Mouse (Mus musculus): ENCODE data around the gene Gm10840.
"Not testable (repeated sequence)": the region's sequence is repeated elsewhere in the genome, so short reads cannot be mapped to it uniquely, and the experiment has no call there.

Gene Gm10840

DNA sequence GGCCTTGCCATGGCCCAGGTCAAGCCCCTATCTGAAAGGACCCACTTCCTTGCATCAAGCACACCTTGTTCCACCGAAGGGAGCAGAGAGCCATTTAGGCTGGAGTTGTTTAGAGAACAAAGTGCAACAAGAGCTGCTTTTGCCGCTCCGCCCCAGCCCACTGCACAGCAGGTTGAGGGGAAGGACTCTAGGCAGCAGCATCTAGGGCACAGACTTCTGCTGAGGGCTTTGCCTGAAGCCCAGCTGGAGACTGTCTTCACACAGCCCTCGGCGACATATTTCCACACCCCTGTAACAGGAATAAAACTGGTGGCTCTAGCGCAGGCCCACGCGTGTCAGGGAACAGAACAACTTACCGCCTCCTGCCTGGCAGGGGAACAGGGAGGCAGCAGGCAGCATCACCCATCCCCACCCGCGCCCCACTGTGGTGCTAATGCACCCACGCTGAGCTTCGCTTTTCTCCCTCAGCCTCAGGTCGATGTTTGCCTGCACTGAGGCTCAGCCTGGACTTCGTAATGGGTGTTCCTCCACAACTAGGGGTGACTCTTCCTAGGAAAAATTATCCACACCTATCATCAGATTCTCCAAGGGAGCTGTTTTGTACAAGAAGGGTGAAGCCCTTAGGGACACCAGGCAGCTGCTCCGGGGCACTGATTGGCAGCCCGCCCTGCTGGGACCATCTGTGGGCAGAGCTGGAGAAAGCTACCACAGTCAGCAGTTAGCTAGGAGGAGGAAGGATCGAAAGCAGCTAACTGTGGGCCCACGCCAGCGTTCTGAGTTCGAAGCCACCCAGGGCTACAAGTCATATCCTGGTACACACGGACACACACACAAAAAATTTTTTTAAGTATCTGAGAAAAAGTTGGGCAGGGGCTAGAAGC lies at the start of gene Gm10840, which contains the start of gene Limd2:
TSS of gene Gm10840 (plus strand) at position 10 of the 881 bp plus-strand sequence.
TSS of gene Limd2 (minus strand) at position 20 of the 881 bp plus-strand sequence.
- DNase-seq (ENCODE audit: extremely low spot score, low read depth, low spot score): peak; percentile 37

DNA sequence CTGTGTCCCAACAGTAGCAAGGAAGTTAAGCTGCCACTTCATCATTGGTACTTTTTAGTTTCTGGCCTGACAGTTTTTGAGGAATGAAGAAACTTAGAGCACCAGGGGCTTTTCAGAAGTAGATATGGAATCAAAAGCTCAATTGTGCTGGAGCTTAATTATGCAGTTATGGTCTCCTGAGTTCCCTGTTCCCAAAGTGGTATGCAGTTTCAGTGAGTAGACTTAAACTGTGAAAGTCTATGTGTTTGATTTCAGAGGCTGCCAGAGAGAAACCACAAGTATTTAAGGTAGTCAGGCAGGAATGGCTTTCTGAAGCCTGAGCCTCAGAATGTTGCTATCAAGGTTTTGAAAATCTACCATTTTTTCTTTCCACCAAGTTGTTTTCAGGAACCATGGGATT lies 49.0 kb upstream of the Gm10840 start:
- DNase-seq (ENCODE audit: extremely low spot score, low read depth, low spot score): no peak

DNA sequence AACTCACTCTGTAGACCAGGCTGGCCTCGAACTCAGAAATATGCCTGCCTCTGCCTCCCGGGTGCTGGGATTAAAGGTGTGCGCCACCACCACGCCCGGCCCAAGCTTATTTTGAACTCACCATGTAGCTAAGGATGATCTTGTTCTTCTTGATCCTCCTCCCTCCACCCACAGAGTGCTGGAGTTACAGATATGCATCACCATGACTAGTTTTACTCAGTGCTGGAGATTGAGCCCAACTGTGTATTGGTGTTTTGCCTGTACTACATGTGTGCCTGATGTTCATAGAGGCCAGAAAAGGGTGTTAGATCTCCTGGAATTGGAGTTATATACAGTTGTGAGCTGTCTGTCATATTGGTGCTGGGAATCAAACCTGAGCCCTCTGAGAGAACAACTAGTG lies 38.4 kb upstream of the Gm10840 start:
- no peak for DNase-seq (ENCODE audit: extremely low spot score, low read depth, low spot score)

DNA sequence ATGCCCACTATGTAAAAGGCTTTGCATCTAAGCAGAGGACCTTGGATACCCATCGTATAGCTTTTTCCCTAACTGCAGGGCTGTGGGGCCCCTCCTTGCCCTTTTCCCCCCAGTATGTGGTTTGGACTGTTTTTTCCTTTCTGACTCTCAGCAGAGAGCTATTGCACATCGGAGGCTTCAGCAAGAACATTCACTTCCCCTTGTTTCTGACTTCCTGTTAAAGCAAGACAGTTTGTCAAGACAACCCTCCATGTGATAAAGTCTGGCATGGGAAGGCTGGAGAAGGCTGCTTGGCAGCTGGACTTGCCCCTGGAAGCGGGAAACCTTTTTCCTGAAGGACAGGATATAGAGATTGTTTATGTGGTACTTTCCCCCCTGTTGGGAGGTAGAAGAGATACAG lies 37.9 kb upstream of the Gm10840 start:
- no peak for DNase-seq (ENCODE audit: extremely low spot score, low read depth, low spot score)

DNA sequence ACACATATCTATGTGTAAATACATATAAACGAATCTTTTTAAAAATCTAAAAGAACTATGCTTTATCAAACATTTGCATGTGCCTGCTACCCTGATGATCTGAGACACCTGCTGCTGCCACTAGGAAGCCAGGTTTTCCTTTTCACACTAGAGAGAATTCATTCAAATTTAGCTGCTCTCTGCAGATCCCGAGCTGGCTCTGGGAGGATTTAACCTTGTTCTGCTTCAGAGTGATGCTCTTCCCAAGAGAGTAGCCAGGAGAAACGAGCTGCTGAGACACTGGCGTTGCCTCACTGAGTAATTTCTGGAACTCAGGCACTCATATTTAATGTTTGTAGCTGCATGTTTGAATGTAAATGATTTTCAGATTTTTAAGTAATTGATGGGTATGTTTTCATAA lies 35.9 kb upstream of the Gm10840 start:
- no peak for DNase-seq (ENCODE audit: extremely low spot score, low read depth, low spot score)

DNA sequence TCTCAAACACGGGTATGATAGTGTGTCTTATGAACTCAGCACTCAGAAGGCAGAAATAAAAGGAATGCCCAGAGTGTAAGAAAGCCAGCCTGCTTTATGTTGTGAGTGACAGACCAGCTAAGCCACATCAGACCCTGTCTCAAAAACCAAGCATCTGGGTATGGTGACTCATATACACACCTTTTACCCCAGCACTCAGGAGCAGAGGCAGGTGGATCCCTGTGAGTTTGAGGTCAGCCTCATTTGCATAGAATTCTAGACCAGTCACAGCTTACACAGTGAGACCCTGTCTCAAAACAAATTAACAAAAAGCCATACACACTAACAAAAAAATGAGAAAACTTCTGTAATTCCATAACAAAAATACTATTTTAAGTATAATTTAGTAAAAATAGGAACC lies 34.8 kb upstream of the Gm10840 start:
- no peak for DNase-seq (ENCODE audit: extremely low spot score, low read depth, low spot score)

DNA sequence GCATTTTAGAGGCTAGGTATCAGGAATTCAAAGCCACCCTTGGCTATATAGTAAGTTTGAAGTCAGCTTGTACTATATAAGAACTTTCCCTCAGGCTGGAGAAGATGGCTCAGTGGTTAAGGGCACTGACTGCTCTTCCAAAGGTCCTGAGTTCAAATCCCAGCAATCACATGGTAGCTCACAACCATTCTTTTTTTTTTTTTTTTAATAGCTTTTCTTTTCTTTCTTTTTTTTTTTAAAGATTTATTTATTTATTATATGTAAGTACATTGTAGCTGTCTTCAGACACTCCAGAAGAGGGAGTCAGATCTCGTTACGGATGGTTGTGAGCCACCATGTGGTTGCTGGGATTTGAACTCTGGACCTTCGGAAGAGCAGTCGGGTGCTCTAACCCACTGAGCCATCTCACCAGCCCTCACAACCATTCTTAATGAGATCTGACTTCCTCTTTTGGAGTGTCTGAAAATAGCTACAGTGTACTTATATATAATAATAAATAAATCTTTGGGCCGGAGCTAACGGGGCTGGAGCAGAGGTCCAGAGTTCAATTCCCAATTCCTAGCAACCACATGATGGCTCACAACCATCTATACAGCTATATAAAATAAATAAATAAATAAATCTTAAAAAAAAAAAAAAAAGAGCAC lies 33.8 kb upstream of the Gm10840 start:
- not testable (repeated sequence) for DNase-seq (ENCODE audit: extremely low spot score, low read depth, low spot score)

DNA sequence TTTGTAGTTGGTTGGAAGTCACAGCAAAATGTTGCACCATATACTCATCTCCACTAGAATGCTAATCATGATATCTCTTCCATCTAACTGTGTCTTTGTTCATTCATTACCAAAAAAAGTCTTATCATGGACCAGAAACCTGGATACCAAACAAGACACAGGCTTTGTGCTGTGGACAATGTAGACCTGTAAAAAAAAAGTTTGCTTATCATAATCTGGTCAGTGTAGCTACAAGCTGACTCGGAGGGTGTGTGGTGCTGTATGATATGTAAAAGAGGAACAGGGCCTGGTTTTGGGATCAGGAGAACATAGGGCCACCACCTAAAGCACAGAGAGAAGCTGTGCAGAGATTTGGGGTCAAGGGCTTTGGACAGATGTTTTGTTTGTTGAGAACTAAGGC lies 31.2 kb upstream of the Gm10840 start:
- no peak for DNase-seq (ENCODE audit: extremely low spot score, low read depth, low spot score)

DNA sequence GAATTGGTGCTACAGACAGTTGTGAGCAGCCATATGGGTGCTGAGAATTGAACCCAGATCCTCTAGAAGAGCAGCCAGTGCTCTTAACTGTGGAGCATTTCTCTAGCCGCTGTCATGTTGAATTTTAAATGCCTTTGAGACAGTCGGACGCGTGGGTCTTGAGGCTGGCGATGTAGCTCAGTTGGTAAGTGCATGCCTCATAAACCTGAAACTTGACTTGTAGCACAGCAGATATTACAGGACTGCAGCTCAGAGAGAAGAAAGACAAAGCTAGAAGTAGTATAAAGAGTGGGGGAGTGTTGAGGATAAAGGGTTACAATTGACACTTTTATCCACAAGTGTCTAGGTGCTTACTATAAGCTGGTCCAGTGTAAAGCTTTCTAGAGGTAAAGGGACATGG lies 28.1 kb upstream of the Gm10840 start:
- no peak for DNase-seq (ENCODE audit: extremely low spot score, low read depth, low spot score)

DNA sequence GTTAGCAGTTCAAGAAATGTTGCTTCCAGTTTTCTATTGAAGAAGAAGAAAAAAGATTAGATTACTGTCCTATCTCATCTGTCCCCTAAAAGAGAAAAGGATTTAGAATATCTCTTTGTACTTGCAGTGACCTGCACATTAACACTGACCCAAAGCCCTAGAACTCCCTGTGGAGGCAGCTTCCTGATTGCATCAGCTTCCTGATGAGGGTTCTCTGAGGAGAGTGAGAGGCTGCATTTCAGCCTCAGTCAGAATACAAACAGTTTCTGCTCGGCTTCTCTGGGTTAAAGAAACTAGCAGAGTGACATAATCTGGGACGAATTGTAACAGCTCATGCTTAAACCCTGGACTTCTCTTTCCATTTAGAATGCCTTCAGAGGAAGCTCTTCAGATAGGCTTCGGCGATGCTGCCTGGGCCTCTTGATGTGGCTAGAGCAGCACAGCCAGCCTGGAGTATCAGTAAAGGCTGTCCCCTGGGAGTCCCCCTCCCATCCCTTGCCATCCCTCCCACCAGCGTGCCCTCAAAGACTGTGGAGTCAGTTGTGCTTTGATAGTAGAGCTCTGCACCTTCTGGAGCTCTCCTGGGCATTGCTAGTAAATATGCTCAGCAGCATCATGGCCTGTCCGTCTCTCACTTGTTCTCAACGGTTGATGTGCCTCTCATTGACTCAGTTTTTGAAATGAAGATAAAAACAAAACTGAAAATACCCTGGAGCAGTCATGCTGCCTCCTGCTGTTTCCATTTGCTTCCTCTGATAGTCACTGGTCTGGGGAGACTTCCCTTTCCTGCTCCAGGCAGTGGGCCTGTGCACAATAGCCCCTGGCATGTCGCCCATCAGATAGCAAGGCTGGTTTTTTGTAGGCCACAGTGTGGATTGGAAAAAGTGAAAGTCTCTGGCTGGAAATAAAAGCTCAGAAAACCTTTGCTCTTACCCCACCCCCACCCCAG lies 25.8 kb upstream of the Gm10840 start:
- no peak for DNase-seq (ENCODE audit: extremely low spot score, low read depth, low spot score)

DNA sequence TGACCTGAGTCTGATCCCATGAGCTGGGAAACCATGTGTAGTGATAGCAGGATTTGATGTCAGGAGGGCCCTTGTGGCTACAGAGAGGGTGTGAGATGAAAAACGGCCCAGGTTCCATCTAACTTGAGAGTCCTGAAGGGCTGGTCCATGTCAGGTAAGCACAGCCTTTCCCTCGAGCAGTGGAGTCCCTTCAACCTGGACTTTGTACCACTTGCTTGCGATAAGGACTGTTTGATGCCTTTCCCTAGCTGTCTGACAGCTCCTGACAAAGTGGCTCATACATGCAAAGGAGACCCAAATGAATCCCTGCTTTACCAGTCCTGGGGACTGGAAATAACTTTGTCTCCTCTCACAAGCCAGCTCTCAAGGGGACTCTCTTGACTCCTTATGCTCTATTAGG lies 9.4 kb upstream of the Gm10840 start:
- no peak for DNase-seq (ENCODE audit: extremely low spot score, low read depth, low spot score)

DNA sequence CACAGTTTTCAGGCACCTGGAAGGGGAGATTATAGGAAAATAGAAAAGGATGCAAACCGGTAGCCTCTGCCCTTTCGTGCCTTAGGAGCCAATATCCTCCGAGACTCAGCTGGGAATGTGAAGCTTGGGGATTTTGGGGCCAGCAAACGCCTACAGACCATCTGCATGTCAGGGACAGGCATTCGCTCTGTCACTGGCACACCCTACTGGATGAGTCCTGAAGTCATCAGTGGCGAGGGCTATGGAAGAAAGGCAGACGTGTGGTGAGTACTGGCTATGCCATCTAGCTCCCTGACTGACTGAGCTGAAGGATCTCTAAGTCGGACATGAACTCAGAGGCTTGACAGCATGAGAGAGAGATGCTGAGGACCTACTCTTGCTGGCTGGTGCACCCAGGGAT lies 8.5 kb upstream of the Gm10840 start:
- DNase-seq (ENCODE audit: extremely low spot score, low read depth, low spot score): no peak

DNA sequence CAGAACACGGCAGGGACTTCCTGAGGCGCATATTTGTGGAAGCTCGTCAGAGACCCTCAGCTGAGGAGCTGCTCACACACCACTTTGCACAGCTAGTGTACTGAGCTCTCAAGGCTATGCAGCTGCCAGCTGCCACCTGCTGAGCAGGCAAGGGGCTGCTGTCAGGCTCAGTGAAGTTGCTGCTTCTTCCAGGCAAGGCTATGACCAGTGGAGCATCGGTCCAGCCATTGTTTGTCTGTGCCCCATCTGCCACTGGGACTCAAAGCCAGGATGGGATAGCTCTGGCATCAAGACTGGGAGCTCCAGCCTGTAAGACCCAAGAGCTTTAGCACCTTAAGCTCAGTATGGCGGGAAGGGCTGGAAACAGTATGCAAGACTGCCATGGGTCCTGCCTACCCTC lies 6.6 kb upstream of the Gm10840 start:
- DNase-seq (ENCODE audit: extremely low spot score, low read depth, low spot score): no peak

DNA sequence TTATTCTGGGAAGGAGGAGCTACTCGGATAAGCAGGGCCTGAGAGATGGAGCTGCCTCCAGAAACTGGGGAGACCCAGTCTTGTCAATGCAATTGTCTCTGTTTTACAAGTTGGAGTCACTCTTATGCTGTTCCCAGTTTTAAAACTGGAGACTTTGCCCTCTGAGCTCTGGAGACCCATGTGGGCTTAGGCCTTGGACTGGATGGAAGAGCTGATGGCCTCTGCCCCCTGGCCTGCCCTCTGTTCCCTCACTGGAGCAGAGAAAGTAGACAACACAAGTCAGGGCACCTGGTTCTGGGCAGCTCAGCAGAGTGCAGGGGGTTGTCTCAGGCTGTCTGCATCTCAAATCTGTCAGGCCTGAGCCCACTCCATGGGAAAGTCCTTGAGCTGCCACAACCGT lies 5.9 kb upstream of the Gm10840 start:
- no peak for DNase-seq (ENCODE audit: extremely low spot score, low read depth, low spot score)

DNA sequence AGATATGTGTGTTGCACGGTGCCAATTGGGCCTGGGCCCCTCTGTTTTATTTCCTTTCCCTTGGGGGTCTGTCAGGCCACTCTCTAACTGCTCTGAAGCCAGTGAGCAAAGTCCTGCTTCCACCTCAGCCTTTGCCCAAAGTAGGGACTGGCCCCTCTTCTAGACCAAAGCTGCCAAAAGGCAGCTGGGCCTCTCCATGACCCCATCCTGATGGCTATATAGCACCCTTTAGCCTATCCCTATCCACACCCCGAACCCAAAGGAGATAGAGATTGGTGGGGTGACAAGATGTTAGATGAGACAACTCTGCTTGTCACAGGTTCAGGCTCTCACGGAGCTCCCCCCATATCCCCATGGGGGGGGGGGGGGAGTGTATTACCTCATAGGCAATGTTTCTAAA lies 4.9 kb upstream of the Gm10840 start:
- no peak for DNase-seq (ENCODE audit: extremely low spot score, low read depth, low spot score)

DNA sequence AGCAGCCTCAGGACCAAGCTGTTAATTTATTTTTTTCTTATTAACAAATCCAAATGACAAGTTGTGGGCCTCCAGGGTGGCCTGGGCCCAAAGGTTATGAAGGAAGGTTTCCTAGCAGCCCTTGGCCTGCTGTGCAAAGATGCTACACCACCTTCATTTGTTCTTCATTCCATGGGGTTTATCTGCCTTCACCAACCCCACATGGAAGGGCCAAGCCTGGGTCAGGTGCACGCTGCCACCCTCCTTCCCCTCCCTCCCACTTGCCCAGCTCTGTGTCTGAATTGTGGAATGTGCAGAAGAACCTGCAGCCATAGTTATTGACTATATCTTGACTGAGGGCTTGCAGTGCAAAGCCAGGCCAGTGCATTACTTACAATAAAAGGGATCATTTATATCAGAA lies 4.4 kb upstream of the Gm10840 start:
- DNase-seq (ENCODE audit: extremely low spot score, low read depth, low spot score): no peak

DNA sequence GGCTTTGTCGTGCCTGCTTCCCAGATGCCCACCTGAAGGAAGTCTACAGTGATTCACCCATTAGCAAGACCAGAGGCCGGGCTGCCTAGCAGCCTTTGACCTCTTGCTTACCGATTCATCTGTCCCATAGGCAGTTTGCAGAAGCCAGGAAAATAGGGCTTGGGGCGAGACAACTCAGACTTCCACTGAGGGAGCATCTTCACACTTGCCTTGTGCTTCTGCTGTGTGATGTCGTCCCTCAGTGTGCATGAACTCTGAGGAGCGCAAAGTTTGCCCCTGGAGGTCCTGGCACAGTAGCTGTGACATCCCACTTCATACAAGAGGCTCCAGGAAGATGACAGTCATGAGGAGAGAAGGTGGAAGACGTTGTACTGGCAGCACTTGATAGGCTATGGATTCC lies 3.5 kb upstream of the Gm10840 start:
- DNase-seq (ENCODE audit: extremely low spot score, low read depth, low spot score): no peak

DNA sequence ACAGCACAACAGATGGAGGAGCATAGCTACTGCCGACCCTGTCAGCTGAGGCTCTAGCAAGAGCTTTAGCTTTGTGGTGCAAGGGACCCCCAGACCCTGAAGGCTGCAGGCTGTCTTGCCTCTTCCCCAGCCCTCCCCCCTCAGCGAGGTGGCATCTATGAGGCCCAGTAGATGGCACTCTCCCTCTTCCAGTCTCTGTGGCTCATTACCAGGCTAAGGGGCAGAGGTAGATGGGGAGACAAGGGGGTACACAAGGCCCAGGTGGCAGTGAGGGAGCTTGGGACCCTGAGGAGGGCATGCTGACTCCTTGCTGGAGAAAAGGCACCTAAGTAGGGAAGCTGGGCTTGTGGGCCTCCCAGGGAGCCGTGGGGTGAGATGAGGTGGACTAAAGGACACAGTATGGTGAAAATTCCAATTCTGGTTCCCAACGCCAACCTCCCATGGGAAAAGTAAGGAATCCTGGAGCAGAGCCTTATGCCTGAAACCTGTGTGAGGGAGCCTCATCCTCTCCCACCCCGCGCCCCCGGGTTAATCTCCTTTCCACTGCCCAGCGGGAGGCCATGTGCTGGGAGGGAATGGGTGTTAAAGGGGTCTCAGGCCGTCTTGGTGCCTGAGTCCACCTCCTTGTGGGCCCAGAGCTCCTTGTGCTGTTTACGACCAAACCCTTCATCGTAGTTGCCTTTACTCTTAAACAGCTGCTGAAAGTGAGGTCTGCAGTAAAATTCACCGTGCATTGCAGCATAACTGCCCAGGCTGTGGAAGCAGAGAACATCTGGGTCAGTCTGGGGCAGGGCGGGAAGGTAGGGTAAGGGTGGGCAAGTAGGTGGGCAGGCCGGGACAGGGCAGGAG lies 2.3 kb upstream of the Gm10840 start:
- no peak for DNase-seq (ENCODE audit: extremely low spot score, low read depth, low spot score)

DNA sequence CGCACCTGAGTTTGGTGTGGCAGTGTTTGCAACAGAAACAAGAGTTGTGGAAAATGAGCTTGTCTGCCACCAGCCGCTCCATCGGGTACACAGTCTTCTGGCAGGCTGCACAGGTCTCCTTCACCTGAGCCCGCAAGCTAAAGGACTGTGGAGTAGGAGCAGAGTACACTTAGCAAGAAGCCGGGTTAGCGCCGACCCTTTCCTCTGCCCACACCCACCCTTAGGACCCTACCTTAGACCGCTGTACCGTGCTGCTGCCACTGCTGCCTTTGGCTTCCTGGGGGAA lies 1.8 kb upstream of the Gm10840 start:
- DNase-seq (ENCODE audit: extremely low spot score, low read depth, low spot score): no peak

DNA sequence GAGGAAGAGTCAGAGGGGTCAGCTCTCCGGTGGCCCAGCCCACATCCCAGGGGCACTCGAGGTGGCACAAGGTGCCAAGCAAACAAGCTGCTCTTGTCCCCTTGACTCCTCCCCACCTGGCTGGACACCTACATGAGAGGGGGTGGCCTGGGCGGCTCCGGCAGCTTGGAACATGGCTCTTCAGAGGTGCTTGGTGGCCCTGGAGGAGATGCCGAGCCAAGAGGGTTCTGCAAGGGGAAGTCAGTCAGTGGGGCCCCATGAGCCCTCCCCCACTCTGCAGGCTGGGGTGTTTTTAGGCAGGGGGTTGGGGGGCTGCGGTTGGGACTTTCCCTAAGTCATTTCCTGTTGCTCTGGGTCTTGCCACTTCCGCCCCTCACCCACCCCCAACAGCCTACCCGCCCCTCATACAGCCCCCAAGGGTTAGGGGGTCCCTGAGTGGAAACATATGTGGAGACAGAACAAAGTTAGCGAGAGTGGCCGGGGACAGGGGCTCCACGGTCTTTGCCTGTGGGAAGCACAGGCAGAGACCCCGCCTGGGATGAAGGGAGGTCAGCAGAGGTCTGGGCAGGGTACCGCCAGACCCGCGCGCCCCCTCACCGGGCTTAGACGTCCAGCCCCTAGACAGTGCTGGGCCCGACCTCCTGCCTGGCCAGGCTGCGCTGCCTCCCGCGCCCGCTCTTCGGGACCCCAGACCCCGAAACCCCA lies 1.3 kb upstream of the Gm10840 start:
- DNase-seq (ENCODE audit: extremely low spot score, low read depth, low spot score): peak; percentile 35
